Mouse (Mus musculus): ENCODE measurements at regions not wholly inside any gene's neighbourhood (a gene's known extent, or its start where the extent isn't known, plus 50 kb on each side); places are given as distances from the start of the nearest gene placed in this dataset.

DNA sequence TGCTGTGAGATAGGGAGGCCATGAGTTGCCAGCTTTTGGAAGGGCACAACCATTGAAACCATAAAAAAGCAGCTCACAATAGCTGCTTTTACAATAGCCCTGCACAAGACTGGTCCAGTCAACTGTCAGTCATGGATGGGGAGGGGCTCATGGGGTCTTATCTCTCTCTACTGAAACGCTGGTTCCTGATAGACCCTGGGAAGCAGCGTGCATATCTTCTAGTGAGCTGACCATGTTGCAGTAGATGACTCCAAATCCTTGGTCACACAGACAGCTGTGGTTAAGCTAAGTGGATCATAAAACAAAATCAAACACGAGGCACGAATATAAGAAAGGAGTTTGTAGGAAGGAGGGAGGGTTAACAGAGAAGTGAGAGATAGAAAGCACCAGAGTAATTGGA lies 105.0 kb downstream of the Aldh8a1 start:
- no peak for DNase-seq (ENCODE audit: low spot score in 2 of 2)

DNA sequence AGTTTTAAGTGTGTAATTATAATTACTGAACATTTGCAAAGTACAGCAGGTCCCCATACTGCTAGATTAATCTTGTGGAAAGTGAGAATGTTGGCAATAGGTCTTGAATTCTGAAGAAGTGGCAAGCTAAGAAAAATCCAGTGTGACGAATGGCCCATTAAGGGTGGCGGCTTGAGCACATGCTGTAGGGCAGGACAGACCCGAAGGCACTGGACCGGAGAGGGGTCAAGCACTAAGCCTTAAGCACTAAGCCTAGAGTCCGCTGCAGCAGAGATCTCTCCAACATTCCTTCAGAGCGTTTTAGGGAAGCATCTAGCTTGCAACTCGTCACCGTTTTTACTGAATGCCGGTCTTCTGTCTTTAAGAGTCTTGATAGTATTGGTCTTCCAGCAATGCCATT lies 105.6 kb downstream of the Aldh8a1 start:
- DNase-seq (ENCODE audit: low spot score in 2 of 2): no peak

DNA sequence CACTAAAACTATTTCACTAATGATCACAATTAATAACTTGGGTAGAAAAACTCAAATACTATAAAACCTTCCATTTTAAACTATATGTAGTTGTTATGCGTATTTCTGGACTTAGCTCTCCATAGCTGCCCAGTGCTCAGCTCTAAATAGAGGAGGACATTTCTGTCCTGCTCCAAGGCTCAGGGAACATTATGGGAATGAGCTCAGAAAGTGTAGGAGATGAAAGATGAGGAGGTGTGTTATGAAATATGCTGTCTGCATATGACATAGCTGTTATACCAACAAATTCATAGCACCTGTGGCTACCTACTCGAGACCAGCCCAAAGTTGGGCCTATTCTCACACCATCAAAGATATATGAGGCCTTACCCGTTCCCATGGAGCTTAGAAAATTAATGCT lies 106.3 kb downstream of the Aldh8a1 start:
- peak in 1 of 2 experiments; percentile 28 for DNase-seq (ENCODE audit: low spot score in 2 of 2)

DNA sequence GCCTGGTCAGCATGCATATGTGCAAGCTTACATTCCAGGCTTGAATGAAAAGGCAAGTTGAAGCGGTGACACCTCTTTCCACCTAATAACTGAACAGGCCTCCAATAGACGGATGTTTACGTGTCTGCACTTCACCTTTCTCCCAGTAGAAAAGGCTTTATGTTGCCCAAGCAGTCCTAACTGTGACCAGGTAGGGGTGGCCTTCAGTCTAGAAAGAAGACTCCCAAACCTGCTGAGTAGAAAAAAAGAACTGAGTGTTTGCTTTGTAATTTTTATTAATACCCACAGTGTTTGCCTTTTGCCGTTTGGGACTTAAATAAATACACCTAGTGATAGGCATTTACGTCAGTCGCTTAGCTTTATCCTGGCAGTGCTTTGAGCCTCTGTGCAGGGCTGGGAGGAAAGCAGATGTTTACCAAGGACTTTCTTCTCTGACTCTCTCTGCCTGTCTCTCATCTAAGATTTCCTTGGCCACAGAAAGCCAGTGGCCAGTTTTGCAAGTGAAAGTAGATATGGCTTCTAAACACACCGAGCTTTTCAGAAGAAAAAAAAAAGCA lies 104.5 kb upstream of the 1700020N01Rik start:
- DNase-seq (ENCODE audit: low spot score in 2 of 2): no peak

DNA sequence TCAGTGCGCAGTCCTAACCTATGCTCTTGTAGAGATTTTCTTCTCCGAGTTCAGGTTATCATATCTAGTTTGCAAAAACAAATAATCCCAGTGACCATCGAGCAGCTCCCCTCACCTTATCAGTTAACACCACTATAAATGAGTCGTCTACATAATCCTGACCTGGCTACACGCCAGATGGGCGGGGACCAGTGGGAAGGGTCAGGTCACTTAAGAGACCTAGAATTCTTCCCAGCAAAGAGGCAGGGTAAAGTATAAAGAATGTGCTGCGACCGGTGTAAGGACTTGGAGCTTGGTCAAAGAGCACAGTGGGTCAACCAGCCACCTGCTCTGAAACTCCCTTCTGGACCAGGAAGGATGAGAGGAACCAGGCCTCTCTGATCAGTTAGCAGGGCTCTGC lies 102.0 kb upstream of the 1700020N01Rik start:
- DNase-seq (ENCODE audit: low spot score in 2 of 2): no peak

DNA sequence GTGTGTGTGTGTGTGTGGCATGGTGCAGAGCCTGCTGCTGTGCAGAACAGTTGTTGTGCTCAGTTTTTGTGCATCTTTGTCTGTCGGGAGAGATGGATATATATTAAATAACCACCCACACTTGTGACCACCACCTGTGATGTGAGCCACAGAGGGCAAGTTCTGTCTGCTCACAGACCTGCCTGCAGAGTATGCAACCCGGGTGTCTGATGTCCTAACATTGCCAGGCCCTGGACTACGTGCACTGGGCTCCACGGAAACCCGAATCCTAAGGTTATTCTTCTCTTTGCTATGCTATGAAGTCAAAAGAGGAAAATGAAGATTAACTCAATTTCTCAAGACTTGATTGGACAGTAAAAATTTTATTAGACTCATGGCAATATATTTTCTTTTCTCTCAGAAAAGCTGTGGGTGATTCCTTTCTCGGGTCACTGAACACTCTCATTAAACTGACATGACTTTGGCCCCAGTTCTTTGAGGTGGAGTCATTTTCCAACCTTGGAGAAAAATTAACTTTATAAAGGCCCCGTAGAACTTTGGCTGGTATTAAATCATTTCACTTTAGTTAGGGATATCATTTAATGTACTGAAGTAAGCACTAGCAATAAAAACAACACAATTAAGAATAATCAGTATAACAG lies 100.6 kb upstream of the 1700020N01Rik start:
- no peak for DNase-seq (ENCODE audit: low spot score in 2 of 2)

DNA sequence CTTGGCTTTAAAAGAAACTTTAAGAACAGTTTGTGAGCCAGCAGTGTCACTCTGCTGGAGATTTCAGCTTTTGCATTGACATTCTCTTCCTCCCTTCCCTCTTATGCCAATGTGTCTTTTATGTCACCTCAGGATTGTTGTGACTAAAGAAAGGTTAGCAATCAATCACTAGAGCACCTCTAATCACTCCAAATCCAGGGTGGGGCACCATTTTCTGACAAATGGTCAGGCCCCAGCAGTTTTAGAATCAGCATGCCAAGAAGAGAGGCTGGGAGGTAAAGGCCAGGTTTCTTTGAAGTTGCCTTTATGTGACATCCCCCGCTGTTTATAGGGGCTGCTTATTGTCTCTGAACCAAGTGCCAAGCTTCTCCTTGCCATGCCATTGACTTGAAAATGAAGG lies 98.4 kb upstream of the 1700020N01Rik start:
- no peak for DNase-seq (ENCODE audit: low spot score in 2 of 2)

DNA sequence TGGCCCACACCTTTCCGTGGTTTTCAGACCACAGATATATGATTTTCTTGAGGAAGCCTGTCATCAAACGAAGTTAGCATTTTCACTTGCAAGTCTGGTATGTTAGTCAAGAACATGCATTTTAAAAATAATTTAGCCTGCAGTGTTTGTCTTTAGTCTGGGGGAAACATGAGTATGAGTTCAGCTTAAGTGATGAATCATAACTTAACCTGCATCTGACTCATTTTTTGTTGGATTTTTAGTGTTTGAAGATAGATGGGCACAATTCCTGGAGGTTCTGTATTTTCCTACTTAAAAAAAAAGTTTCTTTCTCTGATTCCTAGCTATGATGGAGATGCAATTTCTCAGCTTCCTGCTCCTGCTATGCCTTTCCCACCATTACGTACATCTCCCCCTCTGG lies 95.8 kb upstream of the 1700020N01Rik start:
- no peak for DNase-seq (ENCODE audit: low spot score in 2 of 2)

DNA sequence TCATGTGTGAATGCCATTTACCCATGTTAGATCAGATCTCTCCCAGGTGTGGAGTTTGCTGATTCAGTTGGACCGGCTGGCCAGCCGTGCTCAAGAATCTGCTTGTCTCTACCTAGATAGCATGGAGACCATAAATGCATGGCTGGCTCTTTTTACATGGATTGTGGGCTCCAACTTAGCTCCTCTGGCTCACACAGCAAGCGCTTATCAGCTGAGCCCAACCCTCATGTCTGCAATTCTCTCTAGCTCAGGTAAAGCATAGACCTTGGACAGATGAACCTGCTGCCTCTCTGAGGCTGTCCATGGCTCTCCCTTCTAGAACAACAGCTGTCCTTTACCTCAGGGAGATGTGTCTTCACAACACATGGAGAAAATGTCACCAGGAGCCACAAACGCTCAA lies 94.8 kb upstream of the 1700020N01Rik start:
- DNase-seq (ENCODE audit: low spot score in 2 of 2): no peak

DNA sequence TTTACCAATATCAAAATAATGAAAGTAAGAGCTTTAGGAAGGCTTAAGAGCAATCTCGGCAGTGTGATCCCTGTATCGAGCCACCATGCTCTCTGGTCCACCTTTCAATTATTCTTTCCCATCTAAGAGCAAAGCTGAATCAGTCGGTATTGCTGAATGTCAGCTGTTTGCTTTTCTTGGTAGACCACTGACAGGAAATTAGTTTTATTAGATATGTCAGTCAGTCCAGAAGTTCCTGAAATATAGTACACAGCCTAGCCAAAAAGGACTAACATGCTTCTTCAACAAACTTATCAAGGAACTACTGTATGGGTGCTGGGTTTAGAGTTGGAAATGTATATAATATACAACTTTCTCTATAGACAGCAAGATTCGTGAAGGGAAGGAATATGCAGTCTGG lies 91.3 kb upstream of the 1700020N01Rik start:
- DNase-seq (ENCODE audit: low spot score in 2 of 2): no peak

DNA sequence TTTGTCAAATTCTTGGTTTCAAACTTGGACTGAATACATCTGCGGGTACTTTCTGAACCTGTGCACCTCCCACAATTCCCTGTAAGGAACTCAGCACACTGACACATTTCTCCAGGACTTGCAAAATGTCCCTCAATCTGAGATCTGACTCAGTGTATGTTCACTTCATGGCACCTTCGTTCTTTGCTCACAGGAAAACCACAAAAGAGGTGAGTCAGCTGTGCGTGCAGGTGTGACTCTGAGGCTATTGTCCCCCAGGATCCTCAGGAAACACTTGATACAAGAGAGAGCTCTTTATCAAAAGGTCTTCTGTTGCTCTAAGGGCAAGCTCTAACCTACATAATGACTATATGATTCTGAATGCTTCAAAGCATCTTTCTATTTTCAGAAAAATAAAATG lies 88.5 kb upstream of the 1700020N01Rik start:
- no peak for DNase-seq (ENCODE audit: low spot score in 2 of 2)

DNA sequence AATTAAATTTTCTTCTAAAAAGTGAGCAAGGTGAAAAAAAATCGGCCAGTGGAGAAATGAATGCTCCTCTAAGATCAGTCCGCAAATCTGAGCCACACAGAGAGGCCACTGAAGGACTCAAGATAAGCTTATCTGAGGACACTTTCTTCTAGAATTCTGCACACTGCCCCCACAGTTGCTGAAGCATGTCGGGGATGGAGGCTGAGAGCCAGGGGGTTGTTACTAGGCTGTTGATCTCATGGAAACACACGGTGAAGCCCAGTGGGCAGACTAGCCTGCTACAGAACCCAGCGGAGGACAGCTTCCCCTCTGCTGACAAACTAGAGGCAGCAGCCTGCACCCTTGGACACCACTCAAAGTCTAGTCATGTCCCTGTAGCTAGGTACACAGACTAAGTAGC lies 81.6 kb upstream of the 1700020N01Rik start:
- DNase-seq (ENCODE audit: low spot score in 2 of 2): no peak

DNA sequence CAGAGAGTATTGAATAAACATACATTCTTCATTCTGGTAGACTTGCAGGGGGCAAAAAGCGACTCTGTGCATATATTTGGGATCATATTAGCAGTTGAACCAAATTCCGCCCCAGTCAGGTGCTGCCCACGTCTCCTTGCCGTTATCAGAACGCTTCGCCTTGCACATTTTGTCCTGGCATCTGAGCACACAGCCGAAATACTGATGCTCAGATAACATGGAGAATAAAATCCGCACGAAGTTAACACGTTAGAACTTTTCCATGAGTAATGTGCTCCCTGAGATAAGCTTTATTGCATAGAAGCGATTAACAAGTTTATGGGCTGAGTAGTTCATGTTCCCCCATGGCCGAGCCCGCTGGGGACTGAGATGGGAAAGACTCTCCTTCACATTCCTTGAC lies 80.5 kb upstream of the 1700020N01Rik start:
- no peak for DNase-seq (ENCODE audit: low spot score in 2 of 2)

DNA sequence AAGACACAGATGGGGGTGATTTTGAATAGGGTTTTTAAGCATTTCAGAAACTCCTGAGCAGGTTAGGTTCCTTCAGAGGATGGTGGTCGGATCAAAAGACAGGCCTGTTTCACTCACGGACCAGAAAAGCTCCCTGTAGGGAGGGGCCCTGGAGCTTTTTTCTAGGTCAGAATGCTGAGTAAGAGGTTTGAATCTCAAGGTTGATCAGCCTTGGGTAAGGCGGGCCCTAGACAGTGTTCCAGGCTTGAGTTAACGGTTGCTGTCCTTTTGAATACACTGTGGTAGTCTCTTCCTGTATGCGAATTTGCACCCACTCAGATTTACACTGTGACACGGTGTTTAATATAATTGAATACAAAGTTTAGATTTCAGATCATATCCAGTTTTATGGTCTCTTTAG lies 75.2 kb upstream of the 1700020N01Rik start:
- no peak for DNase-seq (ENCODE audit: low spot score in 2 of 2)

DNA sequence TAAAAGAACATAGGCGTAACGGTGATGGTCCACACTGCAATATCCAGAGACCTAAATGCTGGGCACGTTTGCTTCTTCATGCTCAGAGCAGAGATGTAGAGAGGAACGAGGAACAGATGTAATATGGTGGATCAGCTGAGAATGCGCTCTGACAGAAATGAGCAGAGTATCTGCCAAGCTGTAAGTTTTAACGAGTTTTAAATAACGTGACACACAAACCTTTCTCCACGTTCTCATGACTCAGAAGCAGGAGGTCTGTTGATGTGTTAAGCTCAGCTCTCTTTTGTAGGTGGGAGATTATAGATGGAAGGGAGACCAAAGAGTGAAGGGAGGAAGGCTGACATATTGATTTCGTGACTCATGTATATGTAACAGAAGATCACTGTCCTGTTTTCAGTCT lies 72.1 kb upstream of the 1700020N01Rik start:
- no peak for DNase-seq (ENCODE audit: low spot score in 2 of 2)

DNA sequence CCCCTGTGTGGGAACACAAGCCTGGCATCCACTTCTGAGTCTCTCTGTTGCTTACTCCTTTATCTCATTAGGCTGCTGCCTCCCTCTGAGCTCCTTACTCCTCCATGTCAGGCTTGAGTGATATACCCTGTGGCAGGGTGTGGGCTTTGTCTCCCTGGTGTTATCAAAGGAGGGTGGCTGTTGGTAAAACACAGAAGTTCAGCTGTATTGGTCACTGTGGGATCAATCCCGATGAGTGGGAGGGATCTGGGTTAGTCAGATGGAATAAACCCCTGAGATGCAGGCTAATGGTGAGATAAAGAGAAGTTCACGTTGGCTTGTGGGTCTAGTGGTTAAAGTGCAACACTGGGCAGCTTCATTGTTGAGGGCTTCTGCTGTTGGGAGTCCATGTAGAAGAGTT lies 67.4 kb upstream of the 1700020N01Rik start:
- no peak for DNase-seq (ENCODE audit: low spot score in 2 of 2)

DNA sequence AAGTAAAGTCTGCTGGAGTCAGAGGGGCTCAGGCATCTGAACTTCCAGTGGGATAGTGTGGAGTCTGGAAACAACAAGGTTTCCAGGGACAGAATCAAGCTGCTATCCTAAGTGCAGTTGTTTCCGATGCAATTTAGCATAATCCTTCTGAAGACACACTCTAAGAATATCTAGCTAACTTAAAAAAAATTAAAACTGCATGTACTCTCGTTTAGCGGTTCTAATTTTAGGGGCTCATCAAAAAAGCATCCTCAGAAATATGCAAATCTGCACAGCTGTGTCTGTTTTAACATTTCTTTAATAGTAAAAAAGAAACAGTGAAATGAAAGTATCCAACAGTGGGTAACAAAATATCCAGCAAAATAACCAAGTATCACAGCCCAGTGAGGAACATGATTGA lies 64.5 kb upstream of the 1700020N01Rik start:
- DNase-seq (ENCODE audit: low spot score in 2 of 2): no peak

DNA sequence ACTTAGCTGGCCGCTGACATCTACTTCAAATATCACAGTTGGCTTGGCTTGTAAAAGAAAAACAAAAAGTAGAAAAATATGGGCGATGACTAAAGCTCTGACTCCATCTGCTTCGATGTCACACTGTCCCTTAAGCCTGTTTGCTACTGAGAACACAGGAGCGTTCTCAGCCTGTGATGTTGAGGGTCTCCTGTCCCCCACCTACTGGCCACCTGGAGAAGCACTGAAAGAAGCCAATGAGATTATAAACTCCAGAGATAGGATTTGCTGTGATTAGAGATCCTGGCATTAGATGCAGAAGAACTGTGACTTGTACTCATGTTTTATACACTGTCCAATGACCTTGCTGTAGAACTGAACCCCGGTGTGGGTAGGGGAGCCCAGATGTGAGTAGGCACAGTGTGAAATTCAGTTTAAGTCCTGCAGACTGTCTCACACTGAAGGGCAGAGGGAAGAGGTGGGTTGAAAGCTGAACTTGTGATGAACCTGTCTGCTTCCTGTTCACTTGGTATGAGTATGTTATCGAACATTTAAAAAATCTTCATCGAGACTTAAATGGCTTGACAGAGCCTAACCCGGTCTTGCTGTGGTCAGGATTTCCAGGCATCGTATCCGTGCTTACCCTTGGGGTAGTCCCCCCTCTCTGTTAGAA lies 63.7 kb upstream of the 1700020N01Rik start:
- no peak for DNase-seq (ENCODE audit: low spot score in 2 of 2)

DNA sequence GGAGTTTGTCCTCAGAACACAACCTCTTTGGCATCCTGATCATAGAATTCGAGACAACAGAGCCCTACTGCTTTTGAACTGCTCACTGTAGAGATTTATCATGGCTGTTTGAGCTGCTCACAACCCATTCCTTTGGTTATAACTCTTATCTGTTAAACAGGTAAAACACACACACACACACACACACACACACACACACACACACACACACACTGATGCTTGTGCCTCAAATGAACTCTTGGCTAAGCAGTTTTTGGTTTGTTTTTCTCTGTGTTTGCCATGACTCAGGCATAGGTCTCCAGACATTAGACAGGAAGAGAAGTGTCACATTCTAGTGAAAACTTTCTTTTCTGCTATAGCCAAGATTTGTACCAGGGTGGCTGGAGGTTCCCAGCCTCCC lies 60.8 kb upstream of the 1700020N01Rik start:
- DNase-seq (ENCODE audit: low spot score in 2 of 2): no peak

DNA sequence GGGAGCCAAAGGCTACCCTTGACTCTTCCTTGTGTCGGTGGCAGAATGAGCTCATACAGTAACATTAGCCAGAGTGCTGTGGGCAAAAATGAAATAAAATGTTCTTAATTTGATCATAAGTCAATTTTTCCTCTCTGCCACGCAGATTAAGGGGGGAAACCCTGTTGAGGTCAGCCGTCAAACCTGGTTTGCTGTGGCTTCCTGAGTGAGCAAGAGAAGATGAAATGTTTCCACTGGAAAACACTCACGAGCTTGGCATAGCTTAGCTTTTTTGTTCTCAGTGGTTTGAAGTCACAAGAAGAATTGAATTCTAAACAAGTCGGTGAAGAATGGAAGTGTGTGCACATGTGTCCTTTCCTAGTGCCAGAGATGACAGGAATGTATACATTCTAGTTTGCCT lies 57.3 kb upstream of the 1700020N01Rik start:
- DNase-seq (ENCODE audit: low spot score in 2 of 2): no peak

DNA sequence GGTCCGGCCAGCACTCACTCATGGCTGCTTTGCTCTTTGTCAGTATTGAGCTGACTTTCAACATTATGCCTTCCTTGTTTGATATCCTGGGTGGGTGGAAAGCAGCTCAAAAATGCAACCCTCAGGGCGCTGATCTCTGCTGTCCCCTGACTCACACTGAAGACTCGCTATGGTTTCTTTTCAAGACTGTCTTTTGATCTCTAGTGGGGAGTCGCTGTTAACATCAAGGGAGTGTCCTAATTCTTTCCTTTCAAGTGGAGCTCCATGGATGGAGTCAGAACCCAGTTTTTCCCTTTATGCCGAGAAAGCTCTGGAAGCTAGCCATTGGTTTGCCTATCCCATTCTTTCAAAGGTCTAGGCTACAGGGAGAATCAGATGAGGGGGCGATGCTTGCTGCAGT lies 54.5 kb upstream of the 1700020N01Rik start:
- no peak for DNase-seq (ENCODE audit: low spot score in 2 of 2)

Measured in right cerebral cortex, postnatal 36 days (tissue).